Mouse (Mus musculus) left cerebral cortex, adult 2 months (tissue): ENCODE measurements at regions not wholly inside any gene's neighbourhood (a gene's known extent, or its start where the extent isn't known, plus 50 kb on each side); places are given as distances from the start of the nearest gene placed in this dataset.
A peak's percentile ranks its signal among the peaks of the same experiment; 100 is the strongest.

Source experiments
- DNase-seq, 2 experiments: peaks; one replicate each; pipeline ENCODE4 v3.0.0; 2021 to 2022; ENCODE audit warnings: low spot score in 2 of 2, mixed read lengths in 1 of 2; ENCODE audit errors: extremely low spot score in 1 of 2
- H3K27ac ChIP-seq: fragments of 200-600 bp; 2 replicates; pipeline ENCODE4 v1.8.1; 2022
- H3K4me3 ChIP-seq: fragments of 200-600 bp; 2 replicates; pipeline ENCODE4 v1.8.1; 2022
- CTCF ChIP-seq: fragments of 200-600 bp; IDR thresholded peaks from 2 replicates; pipeline ENCODE4 v1.8.1; 2022; ENCODE audit warnings: antibody characterized with exemption, mild to moderate bottlenecking, moderate library complexity
- intact Hi-C: fragments of 180-260 bp; cut with DNase I; formaldehyde crosslinking; loops from one replicate; pipeline ENCODE4 v1.15.1; 2025

- intact Hi-C loops: no loop called here
- no peak overlapping the region for H3K4me3 ChIP-seq
- TF ChIP-seq CTCF: no peak
- no peak for DNase-seq
- no peak overlapping the region for H3K27ac ChIP-seq
Observed at GRCm38 (mm10) chr15:67673276-67673675, 1172.6 kb upstream of the Lrrc6 start.

GRCm38 (mm10) chr15:67636155-67636554, 1135.4 kb upstream of the Lrrc6 start:
- no peak for TF ChIP-seq CTCF
- intact Hi-C loops: no loop called here
- no peak overlapping the region for H3K27ac ChIP-seq
- no peak overlapping the region for H3K4me3 ChIP-seq
- no peak for DNase-seq

GRCm38 (mm10) chr15:67626704-67627287, 1126.1 kb upstream of the Lrrc6 start:
- Histone ChIP-seq H3K27ac (no peak overlapping the region), H3K4me3 (no peak overlapping the region)
- no peak for DNase-seq
- no peak for TF ChIP-seq CTCF
- intact Hi-C loops: no loop called here

- TF ChIP-seq CTCF: no peak
- peak in 1 of 2 experiments; percentile 8 for DNase-seq
- no peak overlapping the region for H3K4me3 ChIP-seq
- no peak overlapping the region for H3K27ac ChIP-seq
- intact Hi-C loops: no loop called here
Observed at GRCm38 (mm10) chr15:67611896-67612295, 1111.2 kb upstream of the Lrrc6 start.

- intact Hi-C loops: no loop called here
- TF ChIP-seq CTCF: no peak
- DNase-seq: no peak
Observed at GRCm38 (mm10) chr15:67598426-67598825, 1097.7 kb upstream of the Lrrc6 start.

GRCm38 (mm10) chr15:67576581-67576980, 1075.9 kb upstream of the Lrrc6 start:
- no peak for DNase-seq
- no peak for TF ChIP-seq CTCF
- intact Hi-C loops: no loop called here
- no peak overlapping the region for H3K4me3 ChIP-seq
- no peak overlapping the region for H3K27ac ChIP-seq

More at GRCm38 (mm10) chr15:67598426-67598825, 1097.7 kb upstream of the Lrrc6 start:
- H3K4me3 ChIP-seq: no peak overlapping the region
- H3K27ac ChIP-seq: no peak overlapping the region

GRCm38 (mm10) chr15:67571614-67572013, 1070.9 kb upstream of the Lrrc6 start:
- intact Hi-C loops: no loop called here
- Histone ChIP-seq H3K4me3 (no peak overlapping the region), H3K27ac (no peak overlapping the region)
- DNase-seq: no peak
- no peak for TF ChIP-seq CTCF

- H3K4me3 ChIP-seq: no peak overlapping the region
- no peak for TF ChIP-seq CTCF
- intact Hi-C loops: no loop called here
- no peak overlapping the region for H3K27ac ChIP-seq
- no peak for DNase-seq
Observed at GRCm38 (mm10) chr15:67557304-67557703, 1056.6 kb upstream of the Lrrc6 start.

GRCm38 (mm10) chr15:67551911-67552310, 1051.2 kb upstream of the Lrrc6 start:
- no peak for DNase-seq
- TF ChIP-seq CTCF: no peak
- H3K4me3 ChIP-seq: no peak overlapping the region
- H3K27ac ChIP-seq: no peak overlapping the region
- intact Hi-C loops: no loop called here

- no peak overlapping the region for H3K27ac ChIP-seq
- intact Hi-C loops: no loop called here
- H3K4me3 ChIP-seq: no peak overlapping the region
Observed at GRCm38 (mm10) chr15:67546896-67547400, 1046.2 kb upstream of the Lrrc6 start.

GRCm38 (mm10) chr15:67545745-67546144, 1045.0 kb upstream of the Lrrc6 start:
- no peak overlapping the region for H3K27ac ChIP-seq
- no peak for DNase-seq
- TF ChIP-seq CTCF: no peak
- H3K4me3 ChIP-seq: no peak overlapping the region
- intact Hi-C loops: no loop called here

More at GRCm38 (mm10) chr15:67546896-67547400, 1046.2 kb upstream of the Lrrc6 start:
- no peak for DNase-seq
- no peak for TF ChIP-seq CTCF

- Histone ChIP-seq H3K4me3 (no peak overlapping the region), H3K27ac (no peak overlapping the region)
- DNase-seq: peak in 1 of 2 experiments; percentile 12
- intact Hi-C loops: no loop called here
- TF ChIP-seq CTCF: no peak
Observed at GRCm38 (mm10) chr15:67513722-67514121, 1013.0 kb upstream of the Lrrc6 start.

GRCm38 (mm10) chr15:67495001-67495658, 994.4 kb upstream of the Lrrc6 start:
- Histone ChIP-seq H3K4me3 (no peak overlapping the region), H3K27ac (no peak overlapping the region)
- no peak for TF ChIP-seq CTCF
- intact Hi-C loops: no loop called here
- DNase-seq: no peak
